Mouse (Mus musculus) naive thymus-derived CD4-positive, alpha-beta T cell, adult 2 months (primary cell): Measurements from ENCODE around the gene Gse1.

Source experiments
- DNase-seq: peaks from one replicate; pipeline ENCODE4 v3.0.0-alpha.2; 2011; ENCODE audit warnings: low read depth

The Gse1 gene

GRCm38 (mm10) chr8:120227891-120228591, at the start of gene Gse1:
TSS of gene Gse1 (plus strand) at chr8:120228456.
- no peak for DNase-seq

DNA sequence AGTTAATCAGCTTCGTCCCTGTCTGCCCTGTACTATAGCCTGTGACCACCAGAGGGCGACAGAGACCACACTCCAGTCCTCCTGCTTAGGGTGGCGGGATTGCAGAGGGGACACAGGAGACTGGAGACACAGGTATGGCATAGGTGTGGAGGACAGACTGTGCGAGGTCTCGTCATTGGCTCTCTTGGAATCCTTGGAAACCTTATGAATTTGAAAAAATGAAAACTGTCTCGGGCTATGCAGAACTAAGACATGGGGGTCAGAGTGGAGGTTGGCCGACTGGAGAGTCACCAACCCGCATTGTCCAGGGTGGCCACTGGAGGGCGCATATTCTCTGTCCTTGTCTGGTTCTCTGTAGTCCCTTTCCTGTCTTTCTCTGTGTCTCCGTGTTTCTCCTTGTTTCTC, 49.2 kb upstream of the Gse1 start:
- peak; percentile 92 for DNase-seq

DNA sequence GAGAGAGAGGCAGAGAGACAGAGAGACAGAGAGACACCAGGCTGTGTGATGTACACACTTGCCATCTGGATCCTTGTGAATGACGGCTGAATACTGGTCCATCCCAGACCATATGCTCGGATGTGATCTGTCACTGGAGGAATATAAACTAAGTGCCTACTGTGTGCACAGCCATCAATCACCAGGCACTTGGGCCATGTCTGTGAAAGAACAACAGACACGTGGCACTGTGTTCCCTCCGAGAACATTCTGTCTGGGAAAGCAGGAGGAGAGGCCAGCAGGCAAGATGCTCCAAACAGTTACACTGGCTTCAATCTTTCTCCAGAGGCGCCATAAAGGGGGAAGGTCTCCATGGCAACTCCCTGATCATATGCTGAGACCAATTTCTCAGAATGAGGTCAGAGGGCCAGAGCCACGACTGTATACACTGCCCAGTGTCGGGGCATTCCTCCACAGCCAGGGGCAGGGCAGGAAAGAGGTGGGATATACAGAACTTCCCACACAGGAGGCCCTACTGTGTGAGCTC, 47.7 kb upstream of the Gse1 start:
- DNase-seq, result no peak

DNA sequence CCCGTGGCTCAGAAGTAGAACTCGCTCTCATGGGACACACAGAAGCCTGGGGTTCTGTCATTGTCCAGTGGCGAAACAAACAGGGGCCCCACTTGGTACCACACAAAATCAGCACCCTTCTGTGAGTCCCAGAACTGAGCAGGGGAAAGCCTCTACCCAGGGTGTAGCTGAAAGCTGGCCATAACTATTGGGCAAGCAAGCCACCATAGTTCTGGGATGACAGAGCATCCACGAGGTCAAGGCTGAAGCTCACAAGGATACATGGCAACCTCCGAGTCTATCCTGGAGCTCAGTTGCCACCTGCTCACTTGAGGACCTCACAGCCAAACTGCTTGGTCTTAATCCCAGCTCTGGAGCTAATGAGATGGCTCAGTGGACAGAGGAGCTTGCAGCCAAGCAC, 47.0 kb upstream of the Gse1 start:
- no peak for DNase-seq

GRCm38 (mm10) chr8:120181861-120182414, 46.3 kb upstream of the Gse1 start:
- no peak for DNase-seq

DNA sequence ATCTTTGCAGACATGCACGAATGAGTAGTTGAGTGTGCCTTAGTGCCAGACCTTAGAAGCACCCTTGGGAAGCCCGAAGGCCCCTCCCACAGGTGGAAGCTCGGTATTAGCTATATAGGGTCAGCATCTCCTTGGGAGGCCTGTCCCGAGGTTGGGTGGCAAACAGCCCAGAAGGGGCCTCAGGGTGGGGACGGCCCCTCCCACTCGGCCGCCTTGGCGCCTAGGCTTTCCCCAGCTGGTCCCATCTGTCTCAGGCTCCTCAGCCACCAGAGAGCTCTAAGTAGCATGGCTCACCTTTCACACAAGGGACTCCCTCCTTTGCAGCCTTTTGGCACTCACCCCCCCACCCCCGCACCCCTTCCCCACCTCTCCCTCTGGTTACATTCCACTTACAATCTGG, 43.9 kb upstream of the Gse1 start:
- DNase-seq, result no peak

DNA sequence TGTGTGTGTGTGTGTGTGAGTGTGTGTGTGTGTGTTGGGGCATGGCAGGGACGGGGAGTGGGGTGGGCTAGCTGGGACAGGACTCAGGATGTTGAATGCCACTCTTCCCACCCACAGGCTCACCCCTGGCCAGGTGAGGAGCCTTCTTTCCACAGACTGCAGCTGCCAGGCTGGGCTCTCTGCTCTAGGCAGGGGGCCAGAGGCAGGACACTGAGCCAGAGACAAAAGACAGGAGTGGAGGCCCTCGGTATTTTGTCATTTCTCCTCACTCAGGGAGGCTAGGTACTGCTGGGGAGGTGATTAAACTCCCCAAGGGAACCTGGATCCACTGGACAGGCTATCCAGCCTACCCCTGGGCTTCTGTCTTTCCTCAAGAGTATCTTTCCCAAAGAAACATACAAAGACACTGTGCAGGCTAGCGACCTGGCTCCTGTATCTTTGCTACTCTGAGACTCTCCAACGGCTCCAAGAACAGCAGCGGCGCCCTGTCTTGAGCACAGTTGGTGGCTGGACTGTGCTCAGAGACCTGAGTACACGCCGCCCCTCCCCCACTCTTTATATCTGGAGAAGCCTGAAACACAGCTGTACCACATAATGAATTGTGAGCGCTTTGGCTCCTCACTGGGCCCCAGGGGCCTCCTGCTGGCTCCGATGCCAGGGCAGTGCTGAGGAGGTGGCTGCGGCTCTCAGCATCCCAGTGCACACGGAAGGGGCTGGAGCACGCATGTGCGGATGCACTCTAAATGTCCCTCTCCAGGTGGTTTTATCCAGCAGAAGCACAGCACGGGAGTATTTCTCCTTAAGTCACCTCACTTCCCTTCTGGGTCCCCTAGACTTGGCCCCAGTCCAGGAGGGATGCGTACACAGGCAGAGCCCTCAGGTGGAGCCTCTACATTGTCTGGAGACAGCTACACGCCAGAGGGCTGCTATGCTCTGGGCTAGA, 43.1 kb upstream of the Gse1 start:
- no peak for DNase-seq

DNA sequence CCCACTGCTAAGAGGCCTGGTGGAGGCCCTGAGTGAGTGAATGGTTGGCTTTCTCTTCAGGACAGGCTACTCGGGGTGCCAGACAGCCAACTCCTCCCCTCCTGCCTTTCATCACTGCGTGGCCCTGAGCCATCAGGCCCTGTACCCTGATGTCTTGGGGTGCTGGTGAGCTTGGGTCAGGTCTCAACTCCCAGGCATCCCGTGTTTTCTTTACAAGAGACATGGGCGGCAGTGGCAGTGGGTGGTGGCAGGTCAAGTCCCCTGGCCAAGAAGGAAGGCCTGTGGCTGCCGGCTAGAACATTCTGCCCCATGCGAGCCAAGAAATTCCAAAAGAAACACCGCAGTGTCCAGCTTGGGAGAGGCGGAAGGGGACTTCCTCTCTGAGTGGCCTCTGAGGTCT, 41.8 kb upstream of the Gse1 start:
- no peak for DNase-seq

- DNase-seq, result no peak
Measured at GRCm38 (mm10) chr8:120188510-120188909, 39.7 kb upstream of the Gse1 start.

GRCm38 (mm10) chr8:120189440-120189839, 38.8 kb upstream of the Gse1 start:
- no peak for DNase-seq

- no peak for DNase-seq
Measured at GRCm38 (mm10) chr8:120190107-120190809, 38.0 kb upstream of the Gse1 start.

DNA sequence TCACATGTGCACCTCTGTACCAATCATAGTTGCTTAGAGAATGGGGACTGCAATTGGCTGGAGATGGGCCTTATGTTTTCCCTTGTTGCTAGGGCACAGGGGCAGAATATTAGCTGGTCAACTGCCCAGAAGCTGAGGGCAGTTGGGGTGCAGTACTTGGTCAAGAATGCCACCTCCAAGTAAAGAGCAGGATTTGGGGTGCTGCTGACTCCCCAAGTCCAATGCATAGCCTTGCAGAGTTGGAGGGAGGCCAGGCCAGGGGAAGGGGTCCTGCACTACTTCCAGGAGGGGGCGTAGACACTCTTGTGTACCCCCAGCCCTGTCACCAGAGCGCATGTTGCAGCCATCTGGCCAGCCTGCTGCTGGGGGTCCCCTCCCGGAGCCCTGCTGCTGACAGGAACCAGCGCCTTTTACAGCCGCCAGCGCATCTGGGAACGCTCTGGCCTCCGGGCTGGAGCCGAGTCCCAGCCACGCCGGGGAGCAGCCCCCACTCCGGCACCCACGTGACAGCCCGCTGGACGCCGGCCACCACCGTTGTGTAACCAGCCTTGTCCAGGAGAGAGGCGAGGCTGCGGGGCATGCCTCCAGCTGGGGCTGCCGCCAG, 37.3 kb upstream of the Gse1 start:
- DNase-seq, result no peak

DNA sequence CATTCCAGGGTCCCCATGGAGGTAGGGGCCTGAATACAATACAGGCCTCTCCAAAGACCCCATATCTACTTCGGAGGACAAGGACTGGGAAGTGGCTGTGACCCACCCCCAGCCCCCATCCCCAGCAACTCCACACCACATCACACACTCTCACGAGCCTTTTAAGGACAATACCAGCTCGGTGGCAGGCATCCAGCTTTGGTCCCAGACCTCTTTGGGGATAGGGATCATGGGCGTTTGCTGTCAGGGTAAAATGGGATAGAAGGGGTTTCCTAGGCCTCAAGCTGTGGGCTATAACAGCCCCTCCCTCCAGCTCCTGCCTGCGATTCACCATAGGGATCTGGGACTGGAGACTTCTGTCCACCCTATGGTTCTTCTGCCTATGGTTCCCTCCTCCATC, 36.6 kb upstream of the Gse1 start:
- no peak for DNase-seq

- DNase-seq, result no peak
Measured at GRCm38 (mm10) chr8:120192118-120192517, 36.1 kb upstream of the Gse1 start.

- DNase-seq, result no peak
Measured at GRCm38 (mm10) chr8:120201351-120201750, 26.9 kb upstream of the Gse1 start.

DNA sequence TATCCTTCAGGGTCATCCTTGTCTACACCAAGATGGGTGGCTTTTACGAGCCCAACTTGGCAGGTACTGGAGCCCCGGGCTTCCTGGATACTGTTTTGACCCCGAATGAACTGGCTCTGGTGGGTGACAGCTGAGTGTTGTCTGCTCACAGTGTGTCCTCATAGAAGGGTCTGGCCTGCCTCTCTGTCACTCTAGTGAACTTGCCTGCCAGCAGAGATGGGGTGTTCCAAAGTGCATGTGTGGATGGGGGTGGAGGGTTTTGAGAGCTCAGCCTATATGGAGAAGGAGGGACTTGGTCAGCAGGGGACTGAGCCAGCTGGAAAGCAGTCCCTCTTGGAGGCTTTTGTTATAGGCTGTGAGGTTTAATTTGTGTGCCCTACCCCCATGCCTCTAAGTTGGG, 25.7 kb upstream of the Gse1 start:
- no peak for DNase-seq

DNA sequence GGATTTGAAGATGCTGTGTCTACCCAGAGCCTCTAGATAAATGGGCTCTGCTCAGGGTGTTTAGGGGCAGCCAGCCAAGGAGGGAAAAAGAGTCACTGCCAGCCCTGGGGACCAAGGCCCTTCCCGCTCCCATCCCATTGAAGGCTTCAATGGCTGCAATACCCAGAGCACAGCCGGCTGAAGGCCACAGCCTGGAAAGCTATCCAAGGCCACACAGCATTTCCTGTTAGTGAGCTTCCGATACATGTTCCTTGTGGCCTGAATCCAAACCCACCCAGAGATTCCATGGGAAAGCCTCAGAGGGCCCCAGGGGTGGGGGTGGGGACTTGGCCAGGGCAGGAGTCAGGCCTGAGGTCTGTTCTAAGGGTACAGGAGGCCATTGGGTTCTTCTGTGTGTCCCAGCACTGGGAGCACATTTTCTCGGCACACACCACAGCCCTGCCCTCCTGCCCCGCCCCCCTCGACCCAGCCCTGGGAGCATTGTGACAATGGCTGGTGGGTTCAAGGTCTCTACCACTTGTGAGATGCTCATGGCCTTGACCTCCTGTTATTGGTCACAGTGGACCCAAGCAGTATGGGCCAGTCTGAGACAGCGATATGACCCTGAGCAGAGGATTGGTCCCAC, 23.4 kb upstream of the Gse1 start:
- no peak for DNase-seq

DNA sequence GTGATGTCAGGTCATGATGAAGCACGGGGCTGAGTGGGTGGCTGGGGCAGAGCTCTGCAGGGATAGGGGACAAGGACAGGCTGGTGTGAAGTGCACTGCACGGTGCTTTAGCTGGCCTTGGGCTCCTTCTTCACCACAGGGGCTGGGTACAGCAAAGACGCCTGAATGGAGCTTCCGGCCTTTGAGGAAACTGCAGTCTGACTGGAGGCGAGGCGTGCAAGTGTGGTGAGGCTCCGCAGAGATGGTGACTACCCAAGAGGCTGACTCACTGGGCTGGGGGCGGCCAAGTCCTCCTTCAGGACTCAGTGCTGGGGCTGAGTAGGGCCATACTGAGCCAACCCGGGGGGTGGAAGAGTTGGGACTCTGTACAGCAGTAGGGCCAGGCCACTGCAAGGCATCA, 22.3 kb upstream of the Gse1 start:
- DNase-seq, result peak; percentile 13

- no peak for DNase-seq
Measured at GRCm38 (mm10) chr8:120207364-120207763, 20.9 kb upstream of the Gse1 start.

- DNase-seq, result no peak
Measured at GRCm38 (mm10) chr8:120208113-120208512, 20.1 kb upstream of the Gse1 start.

DNA sequence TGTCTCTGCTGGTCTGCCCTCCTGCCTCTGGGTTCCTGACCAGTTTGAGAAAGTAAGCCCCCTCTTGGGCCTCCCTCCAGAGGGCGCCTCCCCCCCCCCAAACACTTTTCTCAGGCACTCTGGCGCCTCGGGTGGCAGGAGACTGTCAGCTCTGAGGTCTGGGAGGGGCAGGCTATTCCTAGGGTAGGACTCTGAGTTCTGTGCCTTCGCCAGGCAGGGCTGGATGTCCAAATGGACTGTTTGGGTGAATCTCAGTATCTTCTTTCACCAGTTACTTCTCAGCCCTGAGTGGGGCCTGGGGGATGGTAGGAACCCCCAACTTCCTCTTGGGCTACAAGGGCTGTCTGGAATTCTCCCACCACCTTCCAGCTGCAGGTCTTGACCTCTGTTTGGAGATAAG, 16.9 kb upstream of the Gse1 start:
- DNase-seq, result no peak
